Mouse (Mus musculus): ENCODE results near the gene Agbl4.

GRCm38 (mm10) chr4:110810947-110811346, 413.5 kb downstream of the Agbl4 start:
- TF ChIP-seq POLR2A (IDR thresholded peaks at IDR 0.05; ENCODE audit: insufficient read depth, low read depth, low read length) (no peak), CTCF (IDR thresholded peaks at IDR 0.05; ENCODE audit: insufficient read depth, low read depth, low read length) (no peak)

Measured in olfactory bulb, adult 2 months (tissue).